Mouse (Mus musculus): ENCODE measurements at regions not wholly inside any gene's neighbourhood (a gene's known extent, or its start where the extent isn't known, plus 50 kb on each side); places are given as distances from the start of the nearest gene placed in this dataset.

- Histone ChIP-seq H3K4me1 (peaks cover 15% of the 10 kb centered on the region), H3K9me3 (peaks cover 2% of the 10 kb centered on the region; the same call in 1 of the 2 replicates), H3K27ac (peak overlapping the region; percentile 49), H3K27me3 (ENCODE audit: poor library complexity, severe bottlenecking) (no peaks in the 10 kb centered on the region), H3K36me3 (replicated peaks) (no peaks in the 10 kb centered on the region), H3K4me3 (no peak overlapping the region)
- DNase-seq (ENCODE audit: extremely low spot score, low spot score), result no peak
- 52% methylated on average over 15 of the region's 15 CpGs for WGBS
Measured at GRCm38 (mm10) chr9:63896073-63896807, 125.6 kb downstream of the Smad6 start.

DNA sequence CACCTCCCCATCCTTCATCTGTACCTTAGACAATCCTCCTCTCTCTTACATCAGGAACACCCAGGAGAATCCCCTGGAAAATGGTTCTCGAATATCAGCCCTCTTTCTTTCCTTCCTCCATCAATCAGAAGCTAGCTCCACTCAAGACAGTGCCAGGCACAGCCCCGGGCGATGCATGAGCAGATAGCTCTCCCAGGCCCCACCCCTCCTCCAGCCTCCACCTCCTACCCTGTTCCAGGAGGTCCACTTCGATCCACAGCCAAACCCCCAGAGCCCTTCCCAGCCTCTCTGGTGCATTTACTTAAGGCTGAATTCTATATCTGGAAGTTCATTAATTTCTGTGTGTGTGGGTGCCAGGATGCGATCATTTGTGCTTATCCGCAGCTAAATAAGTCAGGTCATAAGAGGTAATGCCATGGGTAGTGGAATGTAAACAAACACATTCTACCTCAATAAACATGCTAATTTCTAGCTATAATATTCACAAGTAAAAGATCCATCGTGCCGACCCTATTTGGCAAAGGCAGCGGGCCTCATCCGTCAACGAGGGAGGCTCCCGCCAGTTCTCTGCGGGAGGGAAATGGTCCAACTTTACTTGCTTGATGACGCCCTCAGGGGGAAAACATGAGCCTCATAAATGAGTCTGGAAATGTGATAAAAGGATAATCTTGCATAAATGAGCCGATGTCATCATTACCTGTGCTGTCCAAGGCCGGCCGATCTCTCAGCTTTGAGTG lies 129.5 kb downstream of the Smad6 start:
- Histone ChIP-seq H3K9me3 (no peaks in the 10 kb centered on the region), H3K27ac (no peak overlapping the region), H3K36me3 (replicated peaks) (no peaks in the 10 kb centered on the region), H3K4me1 (peaks cover 26% of the 10 kb centered on the region), H3K27me3 (ENCODE audit: poor library complexity, severe bottlenecking) (no peaks in the 10 kb centered on the region), H3K4me3 (no peak overlapping the region)
- WGBS, result 91% methylated on average over 17 of the region's 17 CpGs
- no peak for DNase-seq (ENCODE audit: extremely low spot score, low spot score)

GRCm38 (mm10) chr9:63890717-63891116 lies 131.1 kb downstream of the Smad6 start:
- Histone ChIP-seq H3K27ac (no peak overlapping the region), H3K4me3 (no peak overlapping the region), H3K27me3 (ENCODE audit: poor library complexity, severe bottlenecking) (no peaks in the 10 kb centered on the region), H3K36me3 (replicated peaks) (no peaks in the 10 kb centered on the region), H3K9me3 (no peaks in the 10 kb centered on the region), H3K4me1 (peaks cover 12% of the 10 kb centered on the region)
- DNase-seq (ENCODE audit: extremely low spot score, low spot score), result no peak
- WGBS, result 80% methylated on average over 5 of the region's 5 CpGs

DNA sequence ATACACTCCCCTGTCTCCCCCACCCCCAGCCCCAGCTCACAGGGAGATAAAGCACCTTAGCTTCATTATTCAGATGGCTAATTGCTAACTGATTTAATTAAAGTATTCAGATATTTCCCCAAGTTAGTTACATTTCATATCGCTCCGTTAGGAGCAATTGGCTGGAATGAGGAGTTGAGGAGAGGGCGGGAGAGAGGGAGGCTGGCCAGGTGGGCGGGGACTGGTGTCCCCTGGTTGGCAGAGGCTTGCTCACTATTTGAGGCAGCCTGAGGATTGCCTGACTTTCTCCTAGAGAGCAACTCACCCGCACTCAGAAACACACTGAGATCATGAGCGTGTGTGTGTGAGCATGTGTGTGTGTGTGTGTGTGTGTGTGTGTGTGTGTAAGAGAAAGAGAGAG lies 131.8 kb upstream of the Smad3 start:
- Histone ChIP-seq H3K27me3 (ENCODE audit: poor library complexity, severe bottlenecking) (no peaks in the 10 kb centered on the region), H3K4me1 (peaks cover 12% of the 10 kb centered on the region), H3K9me3 (no peaks in the 10 kb centered on the region), H3K36me3 (replicated peaks) (no peaks in the 10 kb centered on the region), H3K27ac (no peak overlapping the region), H3K4me3 (no peak overlapping the region)
- DNase-seq (ENCODE audit: extremely low spot score, low spot score), result no peak
- WGBS, result 77% methylated on average over 6 of the region's 6 CpGs

- Histone ChIP-seq H3K36me3 (replicated peaks) (no peaks in the 10 kb centered on the region), H3K9me3 (no peaks in the 10 kb centered on the region), H3K4me1 (peaks cover 29% of the 10 kb centered on the region), H3K27ac (no peak overlapping the region), H3K4me3 (no peak overlapping the region), H3K27me3 (ENCODE audit: poor library complexity, severe bottlenecking) (peaks cover 23% of the 10 kb centered on the region)
- no peak for DNase-seq (ENCODE audit: extremely low spot score, low spot score)
- 90% methylated on average over 2 of the region's 2 CpGs for WGBS
Measured at GRCm38 (mm10) chr9:63884971-63885370, 127.2 kb upstream of the Smad3 start.

DNA sequence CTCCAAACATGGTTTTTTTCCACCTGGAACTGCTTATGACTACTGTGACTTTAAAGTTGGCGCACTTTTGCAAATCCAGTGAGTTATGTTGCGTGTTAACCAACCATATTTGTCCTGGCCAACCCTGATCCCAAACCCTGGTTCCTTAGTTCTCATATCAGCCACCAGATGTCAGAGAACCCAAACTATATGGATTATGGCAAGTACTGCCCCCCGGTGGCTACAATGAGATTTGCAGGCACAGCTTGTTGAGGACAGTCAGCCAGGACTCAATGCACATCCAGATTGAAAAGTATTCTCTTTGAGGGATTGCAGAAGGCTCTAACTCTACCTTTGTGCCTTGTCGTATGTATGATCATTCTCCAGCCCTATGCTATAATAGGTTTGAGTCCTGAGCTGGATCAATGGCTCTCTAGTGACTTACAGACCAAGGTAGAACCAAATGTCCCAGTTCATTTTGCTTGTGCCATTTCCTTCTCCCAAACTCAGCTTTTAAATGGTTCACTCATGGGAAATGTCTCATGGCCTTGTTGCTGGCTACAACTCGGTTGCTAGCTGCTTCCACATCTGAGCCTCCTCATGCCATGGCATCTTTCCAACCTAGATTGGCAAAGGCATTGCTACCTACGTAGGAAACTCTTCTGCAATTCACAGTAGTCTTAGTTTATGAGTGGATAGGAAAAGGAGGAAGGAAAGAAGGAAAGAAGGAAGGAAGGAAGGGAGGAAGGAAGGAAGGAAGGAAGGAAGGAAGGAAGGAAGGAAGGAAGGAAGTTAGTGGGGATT lies 126.1 kb upstream of the Smad3 start:
- Histone ChIP-seq H3K36me3 (replicated peaks) (no peaks in the 10 kb centered on the region), H3K4me3 (no peak overlapping the region), H3K9me3 (no peaks in the 10 kb centered on the region), H3K27me3 (ENCODE audit: poor library complexity, severe bottlenecking) (peaks cover 28% of the 10 kb centered on the region), H3K4me1 (peaks cover 32% of the 10 kb centered on the region), H3K27ac (no peak overlapping the region)
- 73% methylated on average over 6 of the region's 6 CpGs for WGBS
- DNase-seq (ENCODE audit: extremely low spot score, low spot score), result no peak

- DNase-seq (ENCODE audit: extremely low spot score, low spot score), result no peak
- WGBS, result 80% methylated on average over 10 of the region's 10 CpGs
- Histone ChIP-seq H3K4me1 (peaks cover 48% of the 10 kb centered on the region), H3K36me3 (replicated peaks) (no peaks in the 10 kb centered on the region), H3K27me3 (ENCODE audit: poor library complexity, severe bottlenecking) (peaks cover 33% of the 10 kb centered on the region), H3K27ac (no peak overlapping the region), H3K9me3 (no peaks in the 10 kb centered on the region), H3K4me3 (no peak overlapping the region)
Measured at GRCm38 (mm10) chr9:63881692-63882091, 123.9 kb upstream of the Smad3 start.

- DNase-seq (ENCODE audit: extremely low spot score, low spot score), result no peak
- Histone ChIP-seq H3K4me3 (no peak overlapping the region; the same call in 1 of the 2 replicates), H3K27me3 (ENCODE audit: poor library complexity, severe bottlenecking) (peaks cover 33% of the 10 kb centered on the region), H3K9me3 (no peaks in the 10 kb centered on the region), H3K4me1 (peaks cover 48% of the 10 kb centered on the region), H3K27ac (no peak overlapping the region), H3K36me3 (replicated peaks) (no peaks in the 10 kb centered on the region)
- 63% methylated on average over 4 of the region's 4 CpGs for WGBS
Measured at GRCm38 (mm10) chr9:63881261-63881563, 123.4 kb upstream of the Smad3 start.

- DNase-seq (ENCODE audit: extremely low spot score, low spot score), result no peak
- no peaks in the 10 kb centered on the region for H3K36me3 ChIP-seq (replicated peaks)
- WGBS, result 34% methylated on average over 26 of the region's 26 CpGs
- no peaks in the 10 kb centered on the region for H3K9me3 ChIP-seq
- H3K27me3 ChIP-seq (ENCODE audit: poor library complexity, severe bottlenecking), result peaks cover 33% of the 10 kb centered on the region
- H3K4me3 ChIP-seq, result peak overlapping the region; percentile 40
- peak overlapping the region; percentile 73; the same call in 1 of the 2 replicates for H3K27ac ChIP-seq
- H3K4me1 ChIP-seq, result peaks cover 48% of the 10 kb centered on the region
Measured at GRCm38 (mm10) chr9:63880487-63881260, 122.9 kb upstream of the Smad3 start.

- H3K27ac ChIP-seq, result peak overlapping the region; percentile 73
Measured at GRCm38 (mm10) chr9:63879710-63880428, 122.1 kb upstream of the Smad3 start.

DNA sequence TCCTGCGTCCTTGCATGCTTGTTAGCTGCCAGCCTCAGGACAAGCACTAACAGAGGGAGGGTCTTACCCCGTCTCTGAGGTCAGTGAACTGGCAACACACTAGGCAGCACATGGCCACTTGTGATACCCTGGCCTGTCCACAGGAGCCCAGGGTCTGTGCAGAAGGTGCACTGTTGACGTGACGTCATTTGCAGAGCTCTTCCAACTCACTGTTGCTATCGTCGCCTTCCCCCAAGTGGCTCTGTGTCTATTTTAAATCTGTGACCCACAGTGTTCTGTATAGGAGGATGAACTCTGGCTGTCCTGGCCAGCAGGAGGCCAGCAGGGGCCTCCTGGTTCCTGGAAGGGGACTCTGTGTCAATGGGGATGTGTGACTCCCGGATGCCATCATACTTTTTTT lies 120.1 kb upstream of the Smad3 start:
- Histone ChIP-seq H3K4me1 (peaks cover 48% of the 10 kb centered on the region), H3K4me3 (no peak overlapping the region), H3K27me3 (ENCODE audit: poor library complexity, severe bottlenecking) (peaks cover 33% of the 10 kb centered on the region), H3K36me3 (replicated peaks) (no peaks in the 10 kb centered on the region), H3K9me3 (no peaks in the 10 kb centered on the region; the same call in 1 of the 2 replicates), H3K27ac (peak overlapping the region; percentile 51; the same call in 1 of the 2 replicates)
- 82% methylated on average over 7 of the region's 7 CpGs for WGBS
- no peak for DNase-seq (ENCODE audit: extremely low spot score, low spot score)

More at GRCm38 (mm10) chr9:63879710-63880428, 122.1 kb upstream of the Smad3 start:
- DNase-seq (ENCODE audit: extremely low spot score, low spot score), result peak; percentile 42
- 20% methylated on average over 15 of the region's 15 CpGs for WGBS
- Histone ChIP-seq H3K9me3 (no peaks in the 10 kb centered on the region; the same call in 1 of the 2 replicates), H3K27me3 (ENCODE audit: poor library complexity, severe bottlenecking) (peaks cover 33% of the 10 kb centered on the region), H3K4me1 (peaks cover 48% of the 10 kb centered on the region), H3K36me3 (replicated peaks) (no peaks in the 10 kb centered on the region), H3K4me3 (peak overlapping the region; percentile 40)

GRCm38 (mm10) chr9:63876886-63877285 lies 119.1 kb upstream of the Smad3 start:
- no peaks in the 10 kb centered on the region for H3K36me3 ChIP-seq (replicated peaks)
- 70% methylated on average over 13 of the region's 13 CpGs for WGBS
- H3K27ac ChIP-seq, result no peak overlapping the region
- no peak for DNase-seq (ENCODE audit: extremely low spot score, low spot score)
- no peaks in the 10 kb centered on the region; the same call in 1 of the 2 replicates for H3K9me3 ChIP-seq
- H3K4me1 ChIP-seq, result peaks cover 48% of the 10 kb centered on the region
- peaks cover 26% of the 10 kb centered on the region for H3K27me3 ChIP-seq (ENCODE audit: poor library complexity, severe bottlenecking)
- no peak overlapping the region for H3K4me3 ChIP-seq
